10 mouse cellular contexts compared by ENCODE assay signal in the genomic region with DNA sequence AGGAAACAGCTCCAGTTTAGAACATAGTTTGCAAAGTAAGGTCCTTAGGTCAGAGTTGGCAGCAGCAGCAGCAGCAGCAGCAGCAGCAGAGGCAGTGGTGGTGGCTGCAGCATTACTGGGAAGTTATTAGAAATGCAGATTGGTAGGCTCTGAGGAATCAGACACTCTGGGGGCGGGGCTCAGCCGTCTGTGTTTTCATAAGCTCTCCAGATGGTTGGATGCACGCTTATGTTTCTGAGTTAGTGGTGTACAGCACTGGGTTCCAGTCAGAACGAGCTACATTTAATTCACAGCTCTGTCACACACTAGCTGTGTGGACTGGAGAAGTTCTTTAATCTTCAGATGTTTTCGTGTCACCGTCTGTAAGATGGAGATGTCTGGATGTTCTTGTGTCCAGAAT.
DNase-seq lines count a peak whose midpoint lies in the region; ATAC-seq and TF ChIP-seq lines count a peak whose summit lies in the region.
"Had no signal": no experiment of that assay in that cellular context is flagged by ENCODE, and none has a peak within 500 bp of the region (broad histone marks: within the 10 kb centered on the region; RNA-seq: fewer than 3 reads in every experiment).

No protein-coding gene starts in this region.

- no peak for DNase-seq in lung, postnatal 0 days (ENCODE audit: low spot score)
- peak; percentile 38 for DNase-seq in limb, embryonic 10.5 days (ENCODE audit: low spot score)
- DNase-seq in right cerebral cortex, postnatal 25 days = peak; percentile 31
- no peak for DNase-seq in yolk sac, embryonic 10.5 days (ENCODE audit: low spot score)
- DNase-seq in lung, postnatal 36 days = no peak
- no peak for DNase-seq in thymus, postnatal 36 days

- H3K36me3 ChIP-seq in lung, embryonic 15.5 days = no peaks in the 10 kb centered on the region
- H3K36me3 ChIP-seq in lung, postnatal 0 days (ENCODE audit: insufficient read depth, low read length) = no peaks in the 10 kb centered on the region
- H3K36me3 ChIP-seq in hindbrain, embryonic 13.5 days = no peaks in the 10 kb centered on the region
- no peaks in the 10 kb centered on the region for H3K36me3 ChIP-seq in limb, embryonic 10.5 days
- H3K36me3 ChIP-seq: limb, embryonic 15.5 days; stomach, embryonic 15.5 days had no signal

- no peaks in the 10 kb centered on the region for H3K9me3 ChIP-seq in lung, embryonic 15.5 days
- H3K9me3 ChIP-seq in lung, postnatal 0 days (ENCODE audit: low read length) = no peaks in the 10 kb centered on the region
- no peaks in the 10 kb centered on the region for H3K9me3 ChIP-seq in hindbrain, embryonic 13.5 days
- no peaks in the 10 kb centered on the region for H3K9me3 ChIP-seq in limb, embryonic 10.5 days (replicated peaks)
- H3K9me3 ChIP-seq: limb, embryonic 15.5 days; stomach, embryonic 15.5 days had no signal

- H3K27me3 ChIP-seq in lung, embryonic 15.5 days = no peaks in the 10 kb centered on the region
- no peaks in the 10 kb centered on the region for H3K27me3 ChIP-seq in lung, postnatal 0 days (replicated peaks; ENCODE audit: insufficient read depth, low read length)
- H3K27me3 ChIP-seq in hindbrain, embryonic 13.5 days = no peaks in the 10 kb centered on the region
- H3K27me3 ChIP-seq in limb, embryonic 10.5 days (ENCODE audit: low read depth, poor library complexity, severe bottlenecking) = no peaks in the 10 kb centered on the region
- H3K27me3 ChIP-seq: limb, embryonic 15.5 days; stomach, embryonic 15.5 days had no signal

- H3K9ac ChIP-seq in lung, embryonic 15.5 days = no peak overlapping the region
- H3K9ac ChIP-seq in lung, postnatal 0 days (replicated peaks; ENCODE audit: low read depth) = no peak overlapping the region
- H3K9ac ChIP-seq in hindbrain, embryonic 13.5 days = no peak overlapping the region
- H3K9ac ChIP-seq: limb, embryonic 15.5 days; stomach, embryonic 15.5 days had no signal

- no peak for TF ChIP-seq CTCF in lung, postnatal 0 days (IDR thresholded peaks at IDR 0.05)

- H3K27ac ChIP-seq in lung, embryonic 15.5 days = no peak overlapping the region
- no peak overlapping the region for H3K27ac ChIP-seq in lung, postnatal 0 days (ENCODE audit: low read length)
- no peak overlapping the region for H3K27ac ChIP-seq in hindbrain, embryonic 13.5 days
- H3K27ac ChIP-seq in limb, embryonic 10.5 days = no peak overlapping the region
- H3K27ac ChIP-seq: limb, embryonic 15.5 days; stomach, embryonic 15.5 days had no signal

- no peak for TF ChIP-seq EP300 in lung, postnatal 0 days (IDR thresholded peaks at IDR 0.05)

- H3K4me3 ChIP-seq in lung, embryonic 15.5 days = no peak overlapping the region
- H3K4me3 ChIP-seq in lung, postnatal 0 days (ENCODE audit: low read depth, low read length) = no peak overlapping the region
- no peak overlapping the region for H3K4me3 ChIP-seq in hindbrain, embryonic 13.5 days
- no peak overlapping the region for H3K4me3 ChIP-seq in limb, embryonic 10.5 days
- H3K4me3 ChIP-seq: limb, embryonic 15.5 days; stomach, embryonic 15.5 days had no signal

- 34% methylated on average over 6 of the region's 6 CpGs for WGBS in lung, embryonic 15.5 days
- 42% methylated on average over 6 of the region's 6 CpGs for WGBS in lung, postnatal 0 days
- 38% methylated on average over 6 of the region's 6 CpGs for WGBS in hindbrain, embryonic 13.5 days
- WGBS in limb, embryonic 10.5 days = 69% methylated on average over 6 of the region's 6 CpGs

- no peaks in the 10 kb centered on the region for H3K4me1 ChIP-seq in lung, embryonic 15.5 days
- H3K4me1 ChIP-seq in lung, postnatal 0 days (ENCODE audit: insufficient read depth, low read depth, low read length) = no peaks in the 10 kb centered on the region
- H3K4me1 ChIP-seq in hindbrain, embryonic 13.5 days (replicated peaks) = peaks cover 13% of the 10 kb centered on the region
- peaks cover 21% of the 10 kb centered on the region for H3K4me1 ChIP-seq in limb, embryonic 10.5 days
- H3K4me1 ChIP-seq: limb, embryonic 15.5 days; stomach, embryonic 15.5 days had no signal

- peak; percentile 80; the same call in 1 of the 2 replicates for ATAC-seq in lung, embryonic 15.5 days (ENCODE audit: borderline replicate concordance, extremely low read depth, low FRiP score, low TSS enrichment)
- ATAC-seq in lung, postnatal 0 days = no peak
- ATAC-seq in hindbrain, embryonic 13.5 days (ENCODE audit: low FRiP score) = peak; percentile 76; the same call in 1 of the 2 replicates

- no peak overlapping the region for H3K4me2 ChIP-seq in lung, embryonic 15.5 days
- H3K4me2 ChIP-seq in lung, postnatal 0 days (replicated peaks; ENCODE audit: low read depth, low read length) = no peak overlapping the region
- no peak overlapping the region for H3K4me2 ChIP-seq in hindbrain, embryonic 13.5 days
- H3K4me2 ChIP-seq: limb, embryonic 15.5 days; stomach, embryonic 15.5 days had no signal

Comparison
In these comparisons a context has a peak if more than half of its experiments do, and no peak if none do; other contexts are left out.
1. DNase-seq: peak in limb, embryonic 10.5 days (single experiment) and right cerebral cortex, postnatal 25 days (single experiment); none in lung, postnatal 0 days (single experiment), yolk sac, embryonic 10.5 days (single experiment), lung, postnatal 36 days (single experiment) and thymus, postnatal 36 days (0 of 2).